Mouse (Mus musculus) liver, postnatal 0 days (tissue): ENCODE results near the gene Nat8f1.

Experiments used
- CTCF ChIP-seq: sonication (generic); IDR thresholded peaks from 2 replicates; pipeline ENCODE4 v1.5.1; 2016; ENCODE audit warnings: antibody characterized with exemption, low read depth
- EP300 ChIP-seq: IDR thresholded peaks from 2 replicates; pipeline ENCODE4 v1.6.1; 2016; ENCODE audit warnings: antibody characterized with exemption, low read depth, mild to moderate bottlenecking

- TF ChIP-seq CTCF (no peak), EP300 (no peak)
Measured at GRCm38 (mm10) chr6:85867726-85868690, 47.5 kb downstream of the Nat8f1 start.
